Mouse (Mus musculus) megakaryocyte, embryonic 14.5 days (primary cell): Measurements from ENCODE around the gene Clk4. TPM values are rescaled to one million over a fixed set of nuclear protein-coding genes. Genes with fewer than 3 reads are reported as not detected.

Source experiments
- H3K27me3 ChIP-seq: replicated peaks from 2 replicates; pipeline ENCODE3; 2012; ENCODE audit warnings: inconsistent platforms
- H3K36me3 ChIP-seq: replicated peaks from 2 replicates; pipeline ENCODE3; 2012; ENCODE audit warnings: low read length, inconsistent platforms, mixed read lengths
- H3K4me1 ChIP-seq: 2 replicates; pipeline ENCODE4 v1.6.1; 2012; ENCODE audit warnings: inconsistent platforms
- H3K4me3 ChIP-seq: replicated peaks from 2 replicates; pipeline ENCODE3; 2012; ENCODE audit warnings: moderate library complexity, mild to moderate bottlenecking, inconsistent platforms
- H3K9me3 ChIP-seq: 2 replicates; pipeline ENCODE4 v1.6.1; 2012; ENCODE audit warnings: inconsistent platforms
- FLI1 ChIP-seq: IDR thresholded peaks from 2 replicates; pipeline ENCODE4 v1.6.1; 2012; ENCODE audit warnings: low read length, inconsistent platforms, mixed read lengths
- GATA1 ChIP-seq: IDR thresholded peaks from 3 replicates; pipeline ENCODE4 v1.6.1; 2012; ENCODE audit warnings: mixed read lengths, low read length, inconsistent platforms, borderline replicate concordance
- polyA plus RNA-seq: library from polyadenylated mRNA; stranded (reverse); fragments of >175 nt; gene quantifications from 2 replicates; pipeline ENCODE4 v1.2.3, GENCODE M21; 2012; ENCODE audit warnings: low replicate concordance; ENCODE audit not compliant: insufficient read depth

The Clk4 gene
- 2.0 TPM in 1 of 2 replicates, not detected in the other for polyA plus RNA-seq

- peaks cover 12% of the 10 kb centered on the region for H3K36me3 ChIP-seq
Measured at GRCm38 (mm10) chr11:51261680-51262219, at the start of gene Clk4. Clk4 (plus strand) TSS chr11:51261730.

DNA sequence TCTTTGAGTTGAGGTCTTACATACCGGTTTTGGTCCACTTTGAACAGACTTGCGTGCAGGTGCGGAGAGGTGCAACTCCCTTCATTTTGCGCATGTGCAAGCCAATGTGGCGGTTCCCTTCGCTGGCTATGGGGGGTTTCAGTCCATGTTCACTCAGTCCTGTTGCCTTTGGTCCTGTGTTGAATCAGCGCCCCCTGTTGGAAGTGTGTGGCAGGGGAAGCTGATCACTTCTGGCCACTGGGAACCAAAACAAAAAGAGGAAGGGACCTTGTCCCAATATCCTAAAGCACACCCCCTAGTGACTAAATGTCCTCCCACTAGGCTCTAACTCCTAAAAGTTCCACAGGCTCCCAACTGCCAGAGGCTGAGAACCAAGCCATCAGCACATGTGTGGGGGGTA is 47.5 kb upstream of the Clk4 start:
- Histone ChIP-seq H3K36me3 (no peaks in the 10 kb centered on the region), H3K4me3 (no peak overlapping the region), H3K9me3 (peaks cover 22% of the 10 kb centered on the region), H3K27me3 (no peaks in the 10 kb centered on the region), H3K4me1 (no peaks in the 10 kb centered on the region)
- no peak for TF ChIP-seq GATA1
- TF ChIP-seq FLI1 = no peak

More at GRCm38 (mm10) chr11:51261680-51262219, at the start of gene Clk4:
- H3K4me3 ChIP-seq = peak within 1 kb of the TSS; percentile 99
- TF ChIP-seq GATA1 = no peak
- no peak for TF ChIP-seq FLI1
- no peaks in the 10 kb centered on the region for H3K9me3 ChIP-seq
- peaks cover 25% of the 10 kb centered on the region for H3K4me1 ChIP-seq
- peaks cover 4% of the 10 kb centered on the region for H3K27me3 ChIP-seq

DNA sequence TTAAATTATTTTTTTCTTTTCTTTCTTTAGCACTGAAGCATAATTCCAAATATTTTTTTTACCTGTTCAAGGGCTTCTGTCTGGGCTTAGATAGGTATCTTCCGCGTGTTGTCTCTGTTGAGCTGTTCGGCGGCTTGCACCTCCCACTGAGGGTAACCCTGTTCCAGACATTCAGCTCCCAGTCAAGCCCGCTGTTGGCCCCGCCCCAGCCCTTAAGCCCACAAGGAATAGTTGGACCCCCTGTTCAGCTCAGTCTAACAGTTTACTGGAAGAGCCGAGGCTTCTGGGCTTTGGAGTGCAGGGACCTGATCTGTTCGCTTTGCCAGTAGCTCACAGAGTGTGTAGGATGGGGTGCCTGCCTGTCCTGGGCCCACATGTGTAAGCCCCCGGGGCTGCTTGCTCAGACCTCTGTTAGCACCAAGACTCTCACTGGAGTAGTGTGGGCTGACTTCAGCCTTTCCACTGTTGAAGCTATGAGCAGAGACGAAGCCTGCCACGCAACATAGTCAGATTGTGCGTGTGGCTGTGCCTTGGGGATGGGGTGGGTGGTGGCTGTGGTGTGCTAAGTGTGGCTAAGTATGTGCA is 42.0 kb upstream of the Clk4 start:
- no peak for TF ChIP-seq GATA1
- no peak for TF ChIP-seq FLI1
- no peaks in the 10 kb centered on the region for H3K36me3 ChIP-seq
- H3K9me3 ChIP-seq = peaks cover 24% of the 10 kb centered on the region
- no peak overlapping the region for H3K4me3 ChIP-seq
- no peaks in the 10 kb centered on the region for H3K27me3 ChIP-seq
- no peaks in the 10 kb centered on the region for H3K4me1 ChIP-seq

DNA sequence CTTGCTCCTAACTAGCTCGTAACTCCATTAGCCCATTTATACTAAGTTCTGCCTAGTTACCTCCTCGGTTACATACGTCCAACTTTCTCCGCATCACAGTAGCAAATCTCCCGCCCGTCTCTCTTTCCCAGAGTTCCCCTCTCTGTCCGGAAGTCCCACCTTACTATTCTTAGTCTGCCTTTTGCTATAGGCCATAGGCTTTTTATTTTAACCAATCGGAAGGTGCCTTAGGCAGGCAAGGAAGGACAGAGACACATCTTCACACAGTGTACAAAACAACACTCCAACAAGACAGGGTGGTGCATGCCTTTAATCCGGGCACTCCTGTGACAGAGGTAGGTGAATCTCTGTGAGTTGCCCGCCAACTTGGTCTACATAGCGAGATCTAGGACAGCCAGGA is 41.2 kb upstream of the Clk4 start, which contains the start of gene Gm12569:
Gene Gm12569 (plus strand): TSS at position 166 of the 400 bp plus-strand sequence.
- no peaks in the 10 kb centered on the region for H3K27me3 ChIP-seq
- peaks cover 18% of the 10 kb centered on the region for H3K9me3 ChIP-seq
- no peaks in the 10 kb centered on the region for H3K36me3 ChIP-seq
- no peaks in the 10 kb centered on the region for H3K4me1 ChIP-seq
- H3K4me3 ChIP-seq = no peak within 1 kb of the TSS
- TF ChIP-seq FLI1 (no peak), GATA1 (no peak)

DNA sequence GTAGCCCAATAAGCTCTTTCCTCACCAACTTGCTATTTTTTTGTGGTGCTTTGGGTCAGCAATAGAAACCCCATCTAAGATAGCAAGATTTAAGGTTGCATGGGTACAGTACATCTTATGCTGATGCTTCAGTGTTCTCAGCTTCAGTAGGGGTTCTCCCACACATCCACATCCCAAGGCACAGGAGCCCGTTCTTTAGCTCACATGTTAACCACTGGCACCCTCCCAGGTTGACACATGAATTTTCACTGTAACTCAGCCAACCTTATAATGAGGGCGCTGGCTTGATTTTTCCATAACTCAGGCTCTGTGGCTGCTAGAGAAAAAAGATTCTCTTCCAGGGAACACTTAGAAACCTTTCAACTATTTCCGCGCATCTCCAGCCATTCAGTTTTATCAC is 34.4 kb upstream of the Clk4 start:
- H3K4me1 ChIP-seq = no peaks in the 10 kb centered on the region
- H3K4me3 ChIP-seq = no peak overlapping the region
- H3K36me3 ChIP-seq = no peaks in the 10 kb centered on the region
- H3K9me3 ChIP-seq = peaks cover 9% of the 10 kb centered on the region; the same call in 1 of the 2 replicates
- TF ChIP-seq FLI1 (no peak), GATA1 (no peak)
- H3K27me3 ChIP-seq = peaks cover 2% of the 10 kb centered on the region

GRCm38 (mm10) chr11:51234626-51235025 is 26.9 kb upstream of the Clk4 start:
- TF ChIP-seq FLI1 (no peak), GATA1 (no peak)
- peaks cover 2% of the 10 kb centered on the region for H3K27me3 ChIP-seq
- no peaks in the 10 kb centered on the region for H3K36me3 ChIP-seq
- H3K9me3 ChIP-seq = peaks cover 4% of the 10 kb centered on the region; the same call in 1 of the 2 replicates
- no peak overlapping the region for H3K4me3 ChIP-seq
- no peaks in the 10 kb centered on the region for H3K4me1 ChIP-seq

GRCm38 (mm10) chr11:51242897-51243296 is 18.6 kb upstream of the Clk4 start:
- TF ChIP-seq FLI1 (no peak), GATA1 (no peak)
- Histone ChIP-seq H3K4me1 (no peaks in the 10 kb centered on the region), H3K36me3 (no peaks in the 10 kb centered on the region), H3K27me3 (peaks cover 2% of the 10 kb centered on the region), H3K4me3 (no peak overlapping the region), H3K9me3 (no peaks in the 10 kb centered on the region)

DNA sequence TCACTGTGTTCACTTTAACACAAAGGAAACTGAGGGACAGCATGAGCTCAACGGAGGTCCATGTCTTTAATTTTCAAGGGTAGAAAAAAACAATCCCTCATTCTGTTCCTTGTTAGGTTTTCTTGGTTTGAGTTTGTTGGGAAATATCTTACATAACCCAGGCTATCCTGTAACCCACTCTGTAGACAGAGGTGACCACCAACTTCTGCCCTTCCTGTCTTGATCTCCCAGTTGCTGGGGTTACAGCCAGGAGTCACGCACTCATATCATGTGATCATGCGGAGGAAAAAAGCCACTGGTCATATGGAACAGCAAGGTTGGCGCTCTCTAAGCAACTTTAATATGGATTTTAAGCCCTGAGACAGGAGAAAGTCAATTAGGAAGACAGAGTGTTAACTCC is 4.5 kb upstream of the Clk4 start:
- Histone ChIP-seq H3K4me1 (peaks cover 8% of the 10 kb centered on the region), H3K27me3 (peaks cover 9% of the 10 kb centered on the region), H3K36me3 (no peaks in the 10 kb centered on the region), H3K9me3 (no peaks in the 10 kb centered on the region), H3K4me3 (no peak overlapping the region)
- TF ChIP-seq FLI1 (no peak), GATA1 (no peak)

DNA sequence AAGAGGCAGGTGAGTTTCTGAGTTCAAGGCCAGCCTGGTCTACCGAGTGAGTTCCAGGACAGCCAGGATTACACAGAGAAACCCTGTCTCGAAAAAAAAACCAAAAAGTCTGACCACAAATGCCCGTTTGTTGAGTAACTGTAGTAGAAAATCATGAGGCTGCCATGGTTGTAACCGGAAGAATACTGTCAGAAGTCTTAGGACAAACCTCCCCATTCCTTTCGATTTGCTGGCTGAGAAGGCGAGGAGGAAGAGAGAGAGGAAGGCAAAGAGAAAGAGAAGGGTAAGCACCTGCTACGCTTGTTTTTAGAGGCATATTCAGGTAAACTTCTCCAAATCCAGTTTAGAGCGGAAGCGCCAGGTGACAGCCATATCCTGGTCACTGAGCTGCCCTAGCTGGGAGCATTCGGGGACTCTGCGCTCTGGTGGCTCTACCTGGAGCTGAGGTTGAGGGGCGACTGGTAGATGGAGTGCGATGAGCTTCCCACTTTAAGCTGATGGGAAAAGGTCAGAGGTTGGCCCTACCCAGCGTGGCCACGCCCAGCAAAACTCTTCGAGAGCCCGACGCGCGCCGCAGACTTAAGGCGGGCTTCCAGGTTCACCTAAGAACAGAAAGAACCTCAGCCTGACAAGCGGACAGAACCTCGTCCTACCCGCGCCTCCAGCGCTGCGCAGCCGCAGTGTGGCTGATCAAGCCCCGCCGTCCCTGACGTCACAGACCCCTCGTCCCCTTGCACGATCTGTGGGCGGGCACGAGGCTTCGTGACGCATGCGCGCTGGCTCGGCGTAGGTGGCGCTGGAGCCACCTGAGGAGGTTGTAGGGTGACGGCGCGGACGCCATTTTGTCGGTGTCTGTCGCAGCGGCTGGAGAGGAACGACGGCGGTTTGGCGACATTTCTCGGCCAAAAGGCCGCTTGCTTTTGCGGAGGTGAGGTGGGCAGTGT is 1.1 kb downstream of the Clk4 start, which contains the start of gene BC049762:
Gene BC049762 (minus strand): TSS at position 705 of the 944 bp plus-strand sequence.
- no peaks in the 10 kb centered on the region for H3K9me3 ChIP-seq
- TF ChIP-seq GATA1 (no peak), FLI1 (no peak)
- peaks cover 4% of the 10 kb centered on the region for H3K27me3 ChIP-seq
- H3K36me3 ChIP-seq = peaks cover 21% of the 10 kb centered on the region
- H3K4me3 ChIP-seq = peak within 1 kb of the TSS; percentile 99
- H3K4me1 ChIP-seq = peaks cover 30% of the 10 kb centered on the region

- peaks cover 4% of the 10 kb centered on the region for H3K27me3 ChIP-seq
- no peak for TF ChIP-seq GATA1
- TF ChIP-seq FLI1 = no peak
- H3K4me3 ChIP-seq = peak overlapping the region; percentile 99
- H3K36me3 ChIP-seq = peaks cover 28% of the 10 kb centered on the region
- no peaks in the 10 kb centered on the region for H3K9me3 ChIP-seq
- peaks cover 30% of the 10 kb centered on the region for H3K4me1 ChIP-seq
Measured at GRCm38 (mm10) chr11:51263286-51263831, 1.8 kb downstream of the Clk4 start.
